Mouse (Mus musculus) activated CD4-positive, CD25-positive, alpha-beta regulatory T cell (primary cell): ENCODE results near the gene Syde1. TPM values are rescaled to one million over a fixed set of nuclear protein-coding genes. Genes with fewer than 3 reads are reported as not detected.

Experiments
- polyA plus RNA-seq, 2 experiments: library from polyadenylated mRNA; unstranded; fragments of 100-300 nt; shearing (Covaris generic); gene quantifications; one replicate each; pipeline ENCODE4 v1.2.1; 2017

The Syde1 gene
- polyA plus RNA-seq = under 1 TPM; 0.08 to 0.21 TPM

GRCm38 (mm10) chr10:78591406-78592328 lies at the start of gene Syde1:
Gene Syde1, minus strand, starts transcription at chr10:78591964.

GRCm38 (mm10) chr10:78617974-78618373 lies 26.2 kb upstream of the Syde1 start, which contains the start of gene Olfr1357:
Gene Olfr1357, minus strand, starts transcription at chr10:78618074.

GRCm38 (mm10) chr10:78574250-78575104 lies 17.3 kb downstream of the Syde1 start, which contains the start of gene Ilvbl:
Gene Ilvbl, plus strand, starts transcription at chr10:78574346.

Other genes starting within 250 kb of the Syde1 start
- 100 to 1,000 TPM; 205 to 219 TPM for gene Agpat3, start 239.5 kb downstream of the Syde1 start, polyA plus RNA-seq
- gene Rrp1, start 178.9 kb downstream of the Syde1 start, polyA plus RNA-seq = 100 to 1,000 TPM; 257 to 260 TPM
- 100 to 1,000 TPM; 155 to 161 TPM for gene Cstb, start 166.3 kb downstream of the Syde1 start, polyA plus RNA-seq
- 1 to 10 TPM; 7.4 to 8.8 TPM for gene Pdxk, start 127.0 kb downstream of the Syde1 start, polyA plus RNA-seq
- gene Olfr1358, start 74.5 kb downstream of the Syde1 start, polyA plus RNA-seq = not detected
- gene Ilvbl, start 17.6 kb downstream of the Syde1 start, polyA plus RNA-seq = 10 to 100 TPM; 77.6 to 97.5 TPM
- not detected for gene Olfr1357, start 26.1 kb upstream of the Syde1 start, polyA plus RNA-seq
- gene Casp14, start 126.3 kb upstream of the Syde1 start, polyA plus RNA-seq = not detected
- gene Ccdc105, start 161.1 kb upstream of the Syde1 start, polyA plus RNA-seq = not detected
- under 1 TPM in 1 of 2 experiments, not detected in 1; 0.18 TPM for gene Slc1a6, start 188.5 kb upstream of the Syde1 start, polyA plus RNA-seq